Mouse (Mus musculus) layer of hippocampus, postnatal 36 days (tissue): ENCODE measurements around the gene Xxylt1. TPM values are rescaled to one million over a fixed set of nuclear protein-coding genes. Genes with fewer than 3 reads are reported as not detected.

Experiments
- DNase-seq, 2 experiments: peaks; one replicate each; pipeline ENCODE4 v3.0.0; 2022
- total RNA-seq, 2 experiments: library from RNA; stranded (reverse); gene quantifications; 2 replicates each; pipeline ENCODE4 v1.2.3; 2021

The Xxylt1 gene
- total RNA-seq, 2 experiments from 2014 or later = 16.3 to 17.8 TPM

DNA sequence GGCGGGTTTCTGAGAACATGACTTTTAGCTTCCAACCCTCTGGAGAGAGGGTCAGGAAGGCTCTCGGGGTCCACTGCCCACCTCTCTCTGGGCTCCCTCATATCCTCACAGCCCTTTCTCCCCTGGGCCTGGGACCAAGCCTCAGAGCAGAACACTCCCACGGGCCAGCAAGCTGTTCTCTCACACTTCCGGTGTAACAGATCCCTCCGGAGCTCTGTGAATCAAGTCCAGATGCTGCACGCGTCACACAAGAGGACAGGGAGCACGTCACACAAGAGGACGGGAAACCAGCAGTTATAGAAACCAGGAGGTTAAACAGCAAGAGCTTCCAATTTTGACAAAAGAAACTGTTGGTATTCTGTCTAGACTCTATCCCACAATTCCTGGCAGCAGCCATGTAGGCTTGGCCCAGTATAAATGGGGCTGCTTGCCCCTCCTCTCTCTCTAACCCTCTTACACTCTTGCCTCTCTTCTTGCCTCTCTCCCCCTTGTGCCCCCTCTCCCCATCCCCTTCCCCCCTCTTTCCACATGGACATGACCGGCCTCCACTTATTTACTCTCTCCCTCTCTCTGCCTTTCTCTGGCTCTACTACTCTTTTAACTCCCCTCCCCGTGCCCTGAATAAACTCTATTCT, 19.9 kb downstream of the Xxylt1 start:
- DNase-seq = no peak

- DNase-seq = no peak
Measured at GRCm38 (mm10) chr16:31060714-31061113, 20.5 kb downstream of the Xxylt1 start.

GRCm38 (mm10) chr16:31060226-31060625, 21.0 kb downstream of the Xxylt1 start:
- no peak for DNase-seq

- DNase-seq = no peak
Measured at GRCm38 (mm10) chr16:31059730-31060129, 21.5 kb downstream of the Xxylt1 start.

DNA sequence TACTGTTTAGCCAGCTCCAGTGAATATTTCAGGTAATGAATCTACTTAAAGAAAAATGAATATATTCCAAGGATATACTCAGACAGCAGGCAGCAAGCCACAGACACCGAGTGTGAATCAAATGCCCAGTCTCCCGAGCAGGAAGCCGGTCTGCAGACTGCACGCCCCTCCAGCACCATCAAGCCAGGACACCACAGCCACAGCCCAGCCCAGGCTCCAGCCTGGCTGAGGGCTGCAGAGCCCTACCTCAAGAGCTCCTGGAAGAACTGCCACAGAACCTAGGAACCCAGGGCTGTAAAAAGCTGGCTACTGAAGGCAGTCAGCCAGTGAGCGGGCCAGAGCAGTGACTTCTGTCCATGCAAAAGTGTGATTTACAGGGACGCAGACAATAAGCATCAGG, 28.4 kb downstream of the Xxylt1 start:
- no peak for DNase-seq

GRCm38 (mm10) chr16:31052177-31052726, 29.0 kb downstream of the Xxylt1 start:
- DNase-seq = no peak

DNA sequence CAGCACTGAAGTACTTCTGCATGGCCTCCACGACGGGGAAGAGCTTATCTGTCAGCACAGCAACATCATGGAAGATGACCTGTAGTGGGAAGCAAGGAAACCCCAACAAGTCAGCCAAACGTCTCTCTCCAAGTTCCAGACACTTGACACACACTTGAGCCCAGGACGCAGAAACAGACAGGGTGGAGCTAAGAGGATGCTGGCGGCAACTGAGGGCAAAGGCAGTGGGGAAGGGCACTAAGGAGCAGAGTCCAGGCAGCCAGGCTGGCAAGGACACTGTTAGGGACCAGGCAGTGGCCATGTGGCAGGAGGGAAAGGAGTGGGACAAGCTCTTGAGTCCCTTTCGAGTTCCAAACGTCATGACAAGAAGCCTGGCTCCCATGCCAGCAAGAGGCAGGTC, 30.5 kb downstream of the Xxylt1 start:
- DNase-seq = no peak

DNA sequence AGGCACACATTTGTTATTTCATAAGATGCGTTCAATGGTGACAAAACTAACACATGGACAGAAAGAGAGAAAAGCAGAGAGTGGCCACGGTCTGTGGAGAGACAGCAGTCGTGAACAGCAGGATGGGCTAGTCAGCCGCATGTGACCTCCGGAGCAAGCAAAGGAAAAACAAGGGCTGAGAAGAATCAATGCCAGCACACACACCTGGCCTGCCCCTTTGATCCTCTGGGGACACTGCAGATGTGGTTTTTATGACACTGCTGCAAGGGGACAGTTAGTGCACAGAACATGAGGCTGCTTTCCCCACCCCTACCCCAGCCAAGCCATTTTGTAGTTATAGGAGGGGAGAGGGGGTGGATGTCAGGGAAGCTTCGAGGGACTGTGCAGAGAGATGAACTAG, 33.0 kb downstream of the Xxylt1 start:
- DNase-seq = no peak

- peak in 1 of 2 experiments; percentile 25 for DNase-seq
Measured at GRCm38 (mm10) chr16:31047186-31047898, 33.9 kb downstream of the Xxylt1 start.

DNA sequence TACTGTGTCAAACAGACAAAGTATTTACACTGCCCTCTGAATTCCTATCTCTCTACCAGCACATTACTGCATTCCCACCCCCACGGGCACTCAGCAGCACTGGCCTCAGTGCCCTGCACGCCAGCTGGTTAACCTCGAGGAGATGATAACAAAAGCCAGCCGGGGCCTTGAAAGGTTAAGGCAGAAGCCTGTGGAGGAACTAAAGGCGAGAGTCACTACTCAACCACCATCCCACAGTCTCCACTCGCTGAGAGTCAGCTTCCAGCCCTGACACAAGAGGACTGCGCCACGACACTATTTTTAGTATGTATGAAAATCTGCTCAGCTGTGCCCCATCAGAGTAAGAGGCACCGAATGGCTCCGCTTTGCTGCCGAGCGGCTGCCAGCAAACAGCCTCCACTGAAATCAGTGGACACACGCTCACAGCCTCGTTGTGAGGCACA, 35.0 kb downstream of the Xxylt1 start:
- peak in 1 of 2 experiments; percentile 31 for DNase-seq

DNA sequence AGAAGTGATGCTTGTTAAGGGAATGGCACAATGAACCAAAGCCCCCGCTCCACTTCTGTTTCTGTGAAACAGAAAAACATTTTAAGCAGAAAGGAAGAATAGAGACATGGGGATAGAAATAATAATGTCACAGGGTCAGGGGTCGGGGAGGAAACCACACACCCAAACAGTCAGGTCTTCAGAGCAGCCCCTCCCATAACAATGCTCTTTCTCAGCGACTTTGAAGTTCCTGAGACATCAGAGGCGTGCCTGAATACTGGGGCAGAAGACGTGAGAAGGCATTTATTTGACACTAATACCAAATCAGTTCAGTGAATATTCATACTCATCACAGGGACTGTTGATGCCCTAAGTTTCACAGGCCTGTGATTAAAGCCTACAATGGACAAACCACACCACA, 36.0 kb downstream of the Xxylt1 start:
- DNase-seq = no peak

- DNase-seq = no peak
Measured at GRCm38 (mm10) chr16:31043136-31043535, 38.1 kb downstream of the Xxylt1 start.

GRCm38 (mm10) chr16:31041566-31041965, 39.7 kb downstream of the Xxylt1 start:
- DNase-seq = no peak

- no peak for DNase-seq
Measured at GRCm38 (mm10) chr16:31039803-31040459, 41.3 kb downstream of the Xxylt1 start.

DNA sequence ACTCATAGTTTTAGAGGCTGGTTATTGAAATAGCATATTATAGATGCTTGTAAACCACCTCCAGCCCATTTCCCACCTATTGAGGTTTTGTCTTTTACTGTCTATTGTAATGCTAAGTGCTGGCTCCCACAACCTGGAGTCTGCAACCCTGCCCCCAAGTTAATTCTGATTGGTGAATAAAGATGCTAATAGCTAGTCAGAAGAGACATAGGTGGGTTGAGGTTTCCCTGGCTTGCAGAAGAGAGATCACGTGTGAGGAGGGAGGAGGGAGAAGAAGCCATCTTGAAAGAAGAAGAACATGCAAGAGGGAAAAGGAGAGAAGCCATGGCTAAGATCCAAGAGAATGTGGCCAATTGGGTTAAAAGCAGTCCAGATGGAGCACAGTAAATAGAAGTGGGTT, 43.8 kb downstream of the Xxylt1 start:
- no peak for DNase-seq

DNA sequence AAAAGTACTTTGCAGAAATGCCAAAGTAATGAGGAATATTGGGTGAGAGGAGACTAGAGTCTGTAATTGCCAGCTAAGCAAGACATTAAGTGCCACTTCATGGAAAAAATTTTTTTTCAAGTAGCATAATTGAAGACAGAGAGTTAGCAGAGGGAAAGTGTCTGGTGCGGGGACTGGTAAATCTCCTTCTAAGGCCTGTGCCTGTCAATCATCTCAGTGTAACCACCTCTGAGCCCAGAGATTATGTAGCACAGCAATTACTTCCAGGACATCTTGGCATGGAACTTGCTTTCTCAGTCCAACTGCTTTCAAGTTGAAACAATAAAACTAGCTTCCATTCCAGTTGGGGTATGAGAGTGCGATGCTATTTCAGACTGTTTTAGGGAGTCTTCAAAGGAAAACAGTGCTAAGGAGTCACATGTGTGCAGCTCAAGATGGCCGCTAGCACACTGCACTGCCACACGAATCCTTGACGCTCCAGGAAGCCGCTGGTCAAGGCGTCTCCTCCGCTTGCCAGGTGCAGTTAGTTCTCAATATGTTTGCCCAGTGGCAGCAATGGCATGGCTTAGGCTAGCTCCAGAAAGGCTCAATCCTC, 45.5 kb downstream of the Xxylt1 start:
- no peak for DNase-seq

DNA sequence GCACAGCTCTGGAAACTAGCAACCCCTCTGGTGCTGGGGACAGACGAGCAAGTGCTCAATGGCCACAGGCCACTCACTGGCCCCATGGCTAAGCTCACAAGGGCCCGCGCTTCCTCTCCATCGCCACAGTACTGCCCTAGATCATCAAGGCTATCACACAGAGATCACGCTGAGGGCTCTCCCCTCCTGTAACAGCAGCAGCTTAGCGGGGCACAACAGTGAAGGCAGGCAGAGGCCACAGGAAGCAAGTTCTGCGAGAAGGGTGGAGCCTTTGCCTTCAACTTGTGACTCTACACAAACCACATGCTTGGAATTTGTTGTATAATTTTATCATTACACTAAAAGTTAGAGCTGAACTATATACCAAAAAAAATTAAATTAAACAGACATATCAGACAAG, 46.0 kb downstream of the Xxylt1 start:
- DNase-seq = no peak

DNA sequence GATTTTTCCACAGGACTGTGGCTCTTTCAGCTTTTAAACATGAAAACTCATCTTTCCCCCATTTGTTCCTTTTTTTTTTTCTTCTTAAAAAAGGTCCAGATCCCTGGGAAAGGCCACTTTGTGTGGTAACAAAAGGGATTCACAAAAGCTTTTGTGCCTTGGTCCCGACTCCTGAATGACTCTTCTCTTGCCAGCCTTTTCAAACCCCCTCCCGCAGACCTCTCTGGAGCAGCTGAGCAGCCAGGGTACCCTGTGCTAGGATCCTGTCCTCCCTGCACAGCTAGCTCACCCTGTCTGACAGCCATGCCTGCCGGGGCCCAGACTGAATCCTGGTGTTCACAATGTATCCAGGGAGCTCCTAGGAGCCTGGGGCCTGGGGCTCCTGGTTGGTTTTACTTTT, 47.2 kb downstream of the Xxylt1 start:
- DNase-seq = no peak

- no peak for DNase-seq
Measured at GRCm38 (mm10) chr16:31029739-31030485, 51.3 kb downstream of the Xxylt1 start.

DNA sequence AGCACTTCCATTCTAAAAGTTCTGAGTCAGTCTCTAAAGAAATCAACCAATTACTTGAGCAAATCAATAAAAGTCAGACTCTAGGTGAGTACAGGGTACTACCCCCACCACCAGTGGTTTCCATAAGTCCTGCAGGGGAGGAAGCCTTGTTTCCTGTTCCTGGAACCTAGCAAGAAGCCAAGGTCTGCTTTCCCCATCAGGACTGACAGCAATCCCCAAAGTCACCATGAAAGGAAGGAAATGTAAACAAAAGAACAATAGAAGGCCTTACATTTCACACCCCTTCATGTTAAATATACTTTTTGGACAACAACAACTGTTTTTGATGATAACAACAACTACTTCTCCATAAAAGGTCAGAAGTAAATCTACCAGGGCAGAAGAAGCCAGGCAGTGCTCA, 53.6 kb downstream of the Xxylt1 start:
- no peak for DNase-seq

GRCm38 (mm10) chr16:31025516-31025915, 55.7 kb downstream of the Xxylt1 start:
- no peak for DNase-seq

GRCm38 (mm10) chr16:31024997-31025396, 56.2 kb downstream of the Xxylt1 start:
- no peak for DNase-seq
